Mouse (Mus musculus) spleen, embryonic (tissue): ENCODE measurements around the gene Pnkd.
"Not testable (repeated sequence)": the region's sequence is repeated elsewhere in the genome, so short reads cannot be mapped to it uniquely, and the experiment has no call there.

Source experiments
- CTCF ChIA-PET: fragments of 350-600 bp; sonication (Branson Sonifier 250); formaldehyde crosslinking; loops from one replicate; lab custom pipeline; 2022; lab: Charles Lee

Gene Pnkd

DNA sequence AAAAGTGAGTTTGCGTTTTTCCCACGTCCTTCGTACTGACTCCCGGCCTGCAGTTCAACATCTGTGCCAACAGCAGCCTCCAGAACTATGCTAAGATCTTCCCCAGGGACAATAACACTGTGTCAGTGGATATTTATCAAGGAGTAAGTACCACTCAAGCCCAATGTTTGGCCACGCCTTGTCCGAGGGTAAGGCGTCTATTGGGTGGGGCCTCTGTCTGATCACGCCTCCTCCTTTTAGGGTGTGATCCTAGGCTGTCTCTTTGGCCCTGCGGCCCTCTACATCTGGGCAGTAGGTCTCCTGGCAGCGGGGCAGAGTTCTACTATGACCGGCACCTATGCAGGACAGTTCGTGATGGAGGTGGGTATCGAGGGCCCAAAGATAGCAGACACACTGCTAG, 98.7 kb downstream of the Pnkd start:
- CTCF ChIA-PET: no interaction called here

DNA sequence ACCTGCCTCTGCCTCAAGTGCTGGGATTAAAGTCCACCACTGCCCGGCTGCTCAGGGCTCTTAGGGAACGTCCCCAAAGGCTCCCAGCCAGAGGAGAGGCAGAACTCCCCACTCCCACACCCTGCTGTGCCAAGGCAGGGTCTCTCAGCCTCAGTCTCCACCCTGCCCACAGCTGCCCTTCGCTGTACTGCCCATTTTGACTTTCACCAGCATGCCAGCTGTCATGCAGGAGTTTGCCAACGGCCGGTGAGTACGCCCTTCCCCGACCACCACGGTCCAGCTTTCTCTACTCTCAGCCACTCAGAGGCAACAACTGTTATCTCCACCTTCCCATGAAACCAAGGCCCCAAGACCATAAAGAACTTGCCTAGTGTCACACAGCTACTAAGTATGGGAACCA, 99.8 kb downstream of the Pnkd start:
- CTCF ChIA-PET: no interaction called here

DNA sequence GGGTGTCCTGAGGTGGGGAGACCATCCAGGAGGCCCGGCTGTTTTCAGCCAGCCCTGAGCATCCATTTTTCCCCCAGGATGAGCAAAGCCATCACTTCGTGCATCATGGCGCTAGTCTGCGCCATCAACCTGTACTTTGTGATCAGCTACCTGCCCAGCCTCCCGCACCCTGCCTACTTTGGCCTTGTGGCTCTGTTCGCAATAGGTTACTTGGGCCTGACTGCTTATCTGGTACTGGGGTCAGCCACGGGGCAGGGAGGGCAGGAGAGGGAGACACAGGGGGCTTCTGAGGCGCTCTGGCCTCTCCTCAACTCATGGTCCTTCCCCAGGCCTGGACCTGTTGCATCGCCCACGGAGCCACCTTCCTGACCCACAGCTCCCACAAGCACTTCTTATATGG, 100.3 kb downstream of the Pnkd start:
- CTCF ChIA-PET: no interaction called here

DNA sequence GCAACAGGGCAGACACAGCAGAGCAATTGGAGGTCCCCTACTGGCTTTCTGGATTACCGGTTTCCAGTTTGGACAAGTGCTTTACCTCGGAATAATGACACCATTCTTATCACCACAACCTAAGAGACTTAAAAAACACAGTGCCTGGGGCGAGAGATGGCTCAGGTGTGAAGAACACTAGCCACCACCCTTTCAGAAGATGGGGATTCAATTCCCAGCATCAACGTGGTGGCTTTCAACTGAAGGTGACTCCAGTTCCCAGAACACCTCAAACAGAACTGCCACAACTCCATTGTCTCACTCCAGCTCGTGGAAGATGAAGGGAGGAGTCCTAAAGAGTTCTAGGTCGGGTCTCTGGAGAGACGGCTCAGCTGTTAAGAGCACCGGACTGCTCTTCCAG, 100.8 kb downstream of the Pnkd start:
- CTCF ChIA-PET: no interaction called here

DNA sequence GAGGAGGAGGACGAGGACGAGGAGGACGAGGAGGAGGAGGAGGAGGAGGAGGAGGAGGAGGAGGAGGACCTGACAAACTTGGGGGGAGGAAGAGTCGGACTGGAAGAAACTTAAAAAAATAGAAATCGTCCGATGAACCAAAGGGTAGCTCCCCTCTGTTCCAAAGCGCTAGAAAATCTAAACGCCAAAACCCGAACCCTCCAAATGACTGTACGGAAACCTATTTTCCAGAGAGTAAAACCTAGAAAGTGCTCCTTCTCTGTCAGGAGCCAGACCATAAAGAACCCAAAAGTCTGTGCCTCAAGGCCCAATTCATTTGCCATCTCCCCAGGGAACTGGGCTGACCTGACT, 101.6 kb downstream of the Pnkd start:
- CTCF ChIA-PET: no interaction called here

DNA sequence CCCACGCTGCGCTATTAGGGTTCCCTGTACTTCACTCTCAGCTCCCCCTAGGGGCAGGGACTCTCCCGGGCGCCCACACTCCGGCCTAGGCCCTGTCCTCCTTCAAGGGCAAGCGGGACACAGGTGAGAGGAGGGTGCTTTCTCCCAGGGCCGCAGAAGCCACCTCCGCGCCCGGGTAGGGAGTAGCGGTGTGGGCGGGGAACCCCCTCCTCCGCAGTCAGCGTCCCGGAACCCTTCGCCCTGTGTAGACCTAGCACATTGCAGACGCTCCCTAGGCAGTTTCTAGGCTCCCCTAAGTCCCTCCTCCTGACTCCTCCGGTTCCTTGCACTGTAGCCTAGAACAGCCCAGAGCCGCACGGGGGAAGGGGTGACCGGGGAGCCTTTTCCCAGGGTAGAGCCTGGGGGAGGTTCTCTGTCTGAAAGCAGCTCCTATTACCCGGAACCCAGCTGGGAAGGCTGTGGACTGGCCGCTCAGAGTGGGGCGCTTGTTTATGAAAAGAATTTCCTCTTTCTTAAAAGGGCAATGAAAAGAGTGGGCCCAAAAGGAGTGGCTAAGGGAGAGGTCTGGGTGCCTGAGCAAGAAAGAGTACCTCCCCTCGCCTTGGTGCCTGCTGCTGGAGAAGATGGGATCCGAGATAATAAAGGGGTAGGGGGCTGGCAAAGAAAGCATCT, 102.1 kb downstream of the Pnkd start:
- CTCF ChIA-PET: interaction anchor here (0.5 to 1.5 kb wide), 2 partner anchors 11 to 68 kb away, joined by 6 to 9 read pairs; no protein-coding TSS in a partner anchor

DNA sequence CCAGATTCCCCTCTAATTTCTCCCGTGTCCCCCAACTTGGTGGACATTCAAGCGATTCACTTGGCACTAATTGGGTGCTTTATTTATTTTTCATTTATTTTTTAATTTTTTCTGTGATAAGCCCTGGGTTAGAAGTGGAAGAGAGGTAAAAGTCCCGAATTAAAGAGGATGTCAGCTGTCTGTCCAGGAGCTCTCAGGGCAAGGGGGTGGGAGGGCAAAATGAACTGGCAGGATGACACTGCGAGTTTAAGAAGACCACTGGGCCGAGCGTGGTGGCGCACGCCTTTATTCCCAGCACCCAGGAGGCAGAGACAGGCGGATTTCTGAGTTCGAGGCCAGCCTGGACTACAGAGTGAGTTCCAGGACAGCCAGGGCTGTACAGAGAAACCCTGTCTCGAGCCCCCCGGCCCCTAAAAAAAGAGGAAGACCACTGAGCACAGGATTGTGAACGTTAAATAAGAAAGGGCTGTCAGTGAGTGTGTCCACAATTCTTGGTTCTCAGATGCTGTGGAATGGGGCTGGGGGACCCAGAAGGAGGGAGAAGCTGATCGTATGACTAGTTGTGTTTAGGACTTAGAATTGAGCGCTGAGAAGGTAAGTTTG, 102.8 kb downstream of the Pnkd start:
- CTCF ChIA-PET: interaction anchor here (0.5 to 1.5 kb wide), 3 partner anchors 10 to 69 kb away, joined by 3 to 9 read pairs (median 6); no protein-coding TSS in a partner anchor

DNA sequence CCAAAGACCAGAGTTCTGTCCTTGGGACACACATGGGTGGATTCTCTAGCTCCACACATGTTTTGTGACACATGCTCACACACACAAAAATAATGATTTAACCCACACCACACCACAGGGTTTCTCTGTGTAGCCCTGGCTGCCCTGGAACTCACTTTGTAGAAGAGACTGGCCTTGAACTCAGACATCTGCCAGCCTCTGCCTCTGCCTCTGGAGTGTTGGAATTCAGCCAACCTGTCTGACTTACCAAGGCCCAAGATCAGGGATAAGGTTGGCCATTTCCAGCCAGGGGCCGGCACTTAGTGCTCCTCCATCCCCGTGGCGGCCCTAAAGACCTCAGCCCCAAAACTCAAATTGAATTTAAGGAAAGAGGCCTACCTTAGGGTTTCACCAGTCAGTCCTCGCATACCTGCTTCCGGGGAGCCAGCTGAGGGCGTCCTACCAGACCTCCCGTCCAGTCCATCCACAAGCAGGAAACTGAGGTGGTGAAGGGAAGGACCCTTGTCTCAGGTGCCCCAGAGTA, 103.7 kb downstream of the Pnkd start:
- CTCF ChIA-PET: interaction anchor here (0.6 to 1.5 kb wide), 2 partner anchors 9 to 56 kb away, joined by 3 to 9 read pairs; no protein-coding TSS in a partner anchor

DNA sequence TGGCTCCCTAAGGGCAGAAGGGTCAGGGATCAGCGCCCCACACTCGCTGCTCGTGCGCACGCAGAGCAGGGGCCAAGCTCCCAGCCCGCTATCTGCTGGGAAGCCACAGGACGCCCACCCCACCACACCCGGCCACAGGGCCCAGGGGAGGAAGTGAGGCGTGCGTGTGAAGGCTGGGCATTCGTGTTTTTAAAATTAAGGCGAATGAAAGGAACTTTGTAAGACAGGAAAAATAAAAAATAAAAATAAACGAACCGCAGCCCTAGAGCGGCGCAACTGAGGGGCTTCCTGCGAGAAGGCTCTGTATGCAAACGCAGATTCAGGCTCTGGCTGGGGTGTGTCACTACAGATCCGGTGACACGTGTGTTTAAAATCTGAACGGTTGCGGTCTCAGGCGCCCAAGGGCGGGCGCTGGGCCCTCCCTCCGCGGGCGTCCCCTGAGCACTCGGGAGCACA, 105.1 kb downstream of the Pnkd start:
- CTCF ChIA-PET: no interaction called here

DNA sequence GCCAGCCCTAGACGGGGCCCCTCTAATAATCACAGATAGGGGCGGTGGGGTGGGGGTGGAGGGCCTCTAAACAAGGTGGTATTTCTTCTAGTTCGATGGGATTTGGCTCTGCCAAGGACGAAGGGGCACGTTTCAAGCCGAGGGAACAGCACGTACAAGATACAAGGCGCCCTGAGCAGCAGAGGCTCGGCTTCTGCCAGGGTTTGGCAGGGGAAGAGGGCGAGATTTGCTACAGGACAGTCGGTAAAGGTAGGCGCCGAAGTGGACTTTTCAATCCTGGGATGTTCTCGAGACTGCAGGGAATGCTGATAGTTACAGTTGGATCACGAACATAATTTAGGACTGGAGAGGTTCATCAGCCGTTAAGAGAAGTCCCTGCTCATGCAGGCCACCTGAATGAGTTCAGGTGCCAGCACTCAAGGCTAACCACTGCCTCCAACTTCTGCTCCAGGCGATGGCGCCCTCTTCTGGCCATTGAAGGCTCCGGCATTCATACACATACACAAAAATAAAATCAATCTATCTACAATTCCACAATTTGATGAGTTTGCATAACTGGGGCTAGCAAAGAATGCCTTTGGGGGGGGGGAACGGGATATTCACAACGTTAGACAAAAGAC, 105.7 kb downstream of the Pnkd start:
- CTCF ChIA-PET: no interaction called here

DNA sequence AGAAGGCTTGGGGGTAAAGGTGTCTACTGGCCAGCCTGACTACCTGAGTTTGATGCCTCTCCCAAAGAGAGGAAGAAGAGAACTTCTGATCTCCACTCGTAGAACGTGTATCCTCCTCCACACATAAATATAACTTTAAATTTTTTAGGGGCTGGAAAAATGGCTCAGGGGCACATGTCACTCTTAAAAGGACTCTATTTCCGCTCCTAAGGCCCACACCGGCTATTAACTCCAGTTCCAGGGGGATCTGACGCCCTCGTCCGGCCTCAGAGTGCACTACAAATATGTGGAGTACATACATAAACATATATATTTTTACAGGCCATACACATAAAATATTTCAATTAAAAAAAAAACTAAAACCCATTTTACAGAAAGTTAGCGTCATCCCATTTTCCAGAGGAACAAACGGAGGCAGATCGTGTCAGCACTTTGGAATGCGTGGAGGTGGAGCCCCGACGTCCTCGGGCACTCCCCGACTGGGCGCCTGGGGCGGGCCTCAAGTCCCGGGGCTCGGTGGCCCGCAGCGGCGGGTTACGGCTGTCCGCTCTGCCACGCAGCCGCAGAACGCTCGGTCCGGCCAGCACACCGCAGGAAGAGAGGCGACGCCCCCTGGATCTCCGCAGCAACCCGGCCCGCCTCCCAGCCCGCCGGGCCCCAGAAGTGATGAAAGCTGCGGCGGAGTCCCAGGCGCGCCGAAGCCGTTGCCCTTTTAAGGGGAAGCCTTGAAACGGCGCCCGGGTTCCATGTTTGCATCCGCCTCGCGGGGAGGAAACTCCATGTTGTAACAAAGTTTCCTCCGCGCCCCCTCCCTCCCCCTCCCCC, 106.4 kb downstream of the Pnkd start, which contains the start of gene Ctdsp1:
Gene Ctdsp1 (plus strand): TSS at position 586 of the 825 bp plus-strand sequence.
- CTCF ChIA-PET: interaction anchor here (0.6 kb wide), 2 partner anchors 155 to 304 kb away, joined by 3 read pairs; no protein-coding TSS in a partner anchor

DNA sequence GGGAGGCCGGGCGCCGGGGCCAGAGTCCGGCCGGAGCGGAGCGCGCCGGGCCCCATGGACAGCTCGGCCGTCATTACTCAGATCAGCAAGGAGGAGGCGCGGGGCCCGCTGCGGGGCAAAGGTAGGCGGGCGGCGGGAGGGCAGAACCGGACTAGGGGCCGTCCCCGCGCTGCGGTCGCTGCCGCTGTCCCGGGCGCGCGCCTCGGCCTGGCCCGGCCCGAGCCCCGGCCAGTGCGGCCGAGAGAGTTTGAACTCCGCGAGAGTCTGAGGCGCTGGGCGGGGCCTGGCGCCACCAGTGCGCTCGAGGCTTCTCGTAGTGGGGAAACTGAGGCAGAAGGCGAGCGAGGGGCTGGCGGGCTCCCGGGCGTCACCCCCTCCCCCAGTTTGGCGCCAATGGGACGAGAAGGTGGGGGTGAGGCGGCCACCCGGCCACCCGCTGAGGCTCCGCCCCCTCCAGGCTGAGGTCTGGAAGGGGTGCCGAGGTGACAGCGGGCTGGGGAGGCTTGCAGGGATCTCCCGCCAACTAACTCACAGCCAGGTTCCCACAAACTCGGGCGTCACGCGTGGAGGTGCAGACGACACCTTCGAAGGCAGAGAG, 107.2 kb downstream of the Pnkd start:
- CTCF ChIA-PET: interaction anchor here (0.6 kb wide), 2 partner anchors 155 to 305 kb away, joined by 3 read pairs; no protein-coding TSS in a partner anchor

DNA sequence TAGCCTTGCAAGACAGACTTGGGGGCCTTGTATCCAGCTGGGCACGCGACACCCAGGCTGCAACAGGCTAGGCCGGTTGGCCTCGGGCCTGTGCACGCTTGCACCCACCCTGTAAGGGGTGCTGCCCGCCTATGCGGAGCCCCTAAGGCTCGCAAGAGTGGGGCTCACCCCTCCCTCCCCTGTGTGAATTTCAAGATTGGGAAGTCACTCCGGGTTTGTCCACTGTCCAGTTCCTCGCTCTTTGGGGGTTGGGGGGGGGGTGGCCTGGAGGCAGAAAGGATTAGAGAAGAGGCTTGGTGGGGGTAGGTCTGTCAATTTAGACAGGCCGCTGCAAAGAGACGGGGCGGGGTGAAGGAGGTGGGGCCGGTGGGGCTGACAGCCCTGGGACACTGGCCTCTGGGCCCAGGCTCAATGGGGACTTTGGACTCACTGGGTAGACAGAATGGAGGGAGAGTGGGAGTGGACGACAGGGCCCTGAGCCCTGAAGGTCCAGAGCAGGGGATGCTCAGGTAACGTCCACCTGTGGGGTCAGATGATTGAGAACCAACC, 107.8 kb downstream of the Pnkd start:
- CTCF ChIA-PET: no interaction called here

DNA sequence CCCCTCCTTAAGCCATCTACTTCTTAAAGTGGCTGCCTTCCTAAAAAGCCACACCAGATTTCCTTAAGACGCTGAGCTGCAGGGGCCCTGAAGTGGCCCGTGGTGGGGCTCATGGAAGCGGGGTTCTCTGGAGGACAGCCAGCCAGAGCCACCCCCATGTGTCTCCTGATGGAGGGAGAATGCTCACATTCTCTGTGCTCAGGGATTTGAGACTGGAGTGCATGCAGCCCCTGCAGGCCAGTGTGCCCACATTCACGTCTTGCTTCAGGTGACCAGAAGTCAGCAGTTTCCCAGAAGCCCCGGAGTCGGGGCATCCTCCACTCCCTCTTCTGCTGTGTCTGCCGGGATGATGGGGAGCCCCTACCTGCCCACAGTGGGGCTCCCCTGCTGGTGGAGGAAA, 108.3 kb downstream of the Pnkd start:
- CTCF ChIA-PET: interaction anchor here (0.5 kb wide), 1 partner anchor 401 kb away, joined by 3 read pairs; no protein-coding TSS in a partner anchor

DNA sequence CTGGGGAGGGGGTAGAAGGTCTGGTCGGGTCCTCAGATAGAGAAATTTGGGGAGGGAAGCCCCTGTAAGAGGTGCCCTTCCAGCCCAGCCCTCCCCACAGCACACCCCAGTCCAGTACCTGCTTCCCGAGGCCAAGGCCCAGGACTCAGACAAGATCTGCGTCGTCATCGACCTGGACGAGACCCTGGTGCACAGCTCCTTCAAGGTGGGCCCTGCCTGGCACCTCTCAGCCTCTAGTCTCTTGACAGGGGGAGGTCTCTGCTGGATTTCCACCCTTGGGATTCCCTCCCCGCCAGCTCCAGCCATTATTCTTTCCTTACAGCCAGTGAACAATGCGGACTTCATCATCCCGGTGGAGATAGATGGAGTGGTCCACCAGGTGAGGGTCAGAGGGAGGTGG, 109.0 kb downstream of the Pnkd start:
- CTCF ChIA-PET: interaction anchor here (0.5 to 0.7 kb wide), 3 partner anchors 65 to 766 kb away, joined by 3 to 18 read pairs (median 12); no protein-coding TSS in a partner anchor

DNA sequence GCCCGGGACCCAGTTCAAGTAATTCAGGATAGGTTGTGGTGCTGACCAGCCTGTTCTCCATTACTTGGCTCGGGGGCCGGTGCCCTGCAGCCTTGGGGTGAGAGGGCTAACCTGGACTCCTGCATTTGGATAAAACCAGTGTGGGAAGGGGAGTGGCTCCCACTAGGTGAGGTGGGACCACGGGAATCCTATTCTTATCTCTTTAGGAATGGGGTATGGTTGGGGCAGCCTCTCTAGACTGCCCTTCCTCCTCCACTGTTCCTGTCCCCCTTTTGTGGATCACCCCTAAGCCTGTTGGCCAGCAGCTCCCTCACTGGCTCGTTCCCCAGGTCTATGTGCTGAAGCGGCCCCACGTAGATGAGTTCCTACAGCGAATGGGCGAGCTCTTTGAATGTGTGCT, 109.6 kb downstream of the Pnkd start:
- CTCF ChIA-PET: no interaction called here

DNA sequence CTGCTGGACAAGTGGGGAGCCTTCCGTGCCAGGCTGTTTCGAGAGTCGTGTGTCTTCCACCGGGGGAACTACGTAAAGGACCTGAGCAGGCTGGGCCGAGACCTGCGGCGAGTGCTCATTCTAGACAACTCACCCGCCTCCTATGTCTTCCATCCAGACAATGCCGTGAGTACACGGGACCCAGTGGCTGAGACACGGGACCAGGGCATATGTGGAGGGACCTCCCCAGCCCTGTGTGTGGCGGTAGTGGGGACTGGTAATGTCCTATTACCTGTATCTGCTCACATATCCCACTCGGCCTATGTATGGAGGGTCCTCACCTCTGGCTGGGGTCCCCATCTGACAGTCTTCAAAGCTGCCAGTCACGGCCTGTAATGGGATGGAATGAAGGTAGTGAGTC, 110.1 kb downstream of the Pnkd start:
- CTCF ChIA-PET: no interaction called here

DNA sequence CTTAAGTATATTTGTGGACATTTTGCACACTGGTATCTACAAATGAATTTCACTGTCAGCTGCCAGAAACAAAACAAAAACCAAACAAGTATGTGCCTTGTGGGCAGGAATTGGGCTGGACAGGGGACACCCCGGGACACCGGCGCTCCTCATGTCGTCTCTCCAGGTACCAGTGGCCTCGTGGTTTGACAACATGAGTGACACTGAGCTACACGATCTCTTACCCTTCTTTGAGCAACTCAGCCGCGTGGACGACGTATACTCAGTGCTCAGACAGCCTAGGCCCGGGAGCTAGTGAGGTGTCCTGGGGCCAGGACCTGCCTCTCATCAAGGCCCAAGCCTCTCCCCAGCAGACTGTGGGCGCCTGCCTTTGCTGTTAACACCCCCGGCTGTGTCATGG, 110.6 kb downstream of the Pnkd start:
- CTCF ChIA-PET: no interaction called here

DNA sequence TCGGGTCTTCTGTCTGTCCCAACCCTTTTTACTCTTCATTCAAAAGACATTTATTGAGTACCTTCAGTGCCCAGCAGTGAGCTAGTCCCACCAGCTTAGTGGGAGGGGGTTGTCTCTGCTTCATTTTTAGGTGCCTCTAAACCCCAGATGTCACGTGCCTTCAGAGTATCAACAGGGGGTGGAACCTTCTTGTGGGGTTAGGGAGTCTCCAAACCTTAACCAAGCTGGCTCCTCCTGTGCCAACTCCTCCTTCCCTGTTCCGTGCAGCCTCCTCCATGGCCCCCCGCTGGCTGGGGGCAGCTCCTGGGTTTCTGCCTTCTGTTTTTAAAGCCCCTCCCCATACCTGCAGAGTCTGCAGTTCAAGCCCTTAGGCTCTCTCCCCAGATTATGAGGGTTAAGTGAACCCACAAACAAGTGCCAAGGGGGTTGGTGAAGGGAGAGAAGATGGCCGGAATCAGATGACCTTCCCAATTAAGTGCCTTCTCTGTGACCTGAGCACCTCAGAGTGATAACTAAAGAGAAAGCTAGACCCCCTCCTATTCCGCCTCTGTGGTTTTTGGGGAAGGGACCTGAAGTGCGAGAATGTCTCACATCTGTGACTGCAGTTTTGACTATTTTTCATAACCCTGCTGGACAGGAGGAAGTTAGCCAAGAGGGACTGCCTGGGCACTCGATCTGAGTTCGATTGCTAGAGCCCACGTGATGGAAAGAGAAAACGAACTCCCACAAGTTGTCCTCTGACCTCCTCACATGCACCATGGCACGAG, 111.9 kb downstream of the Pnkd start:
- CTCF ChIA-PET: not testable (repeated sequence)
